Mouse (Mus musculus) WW6 (cell line): Measurements from ENCODE around the gene H2-M10.5.
"Not testable (repeated sequence)": the region's sequence is repeated elsewhere in the genome, so short reads cannot be mapped to it uniquely, and the experiment has no call there.

ENCODE experiments used
- DNase-seq: peaks from one replicate; pipeline ENCODE4 v3.0.0-alpha.2; 2013; ENCODE audit warnings: low read depth, low spot score

H2-M10.5 gene

DNA sequence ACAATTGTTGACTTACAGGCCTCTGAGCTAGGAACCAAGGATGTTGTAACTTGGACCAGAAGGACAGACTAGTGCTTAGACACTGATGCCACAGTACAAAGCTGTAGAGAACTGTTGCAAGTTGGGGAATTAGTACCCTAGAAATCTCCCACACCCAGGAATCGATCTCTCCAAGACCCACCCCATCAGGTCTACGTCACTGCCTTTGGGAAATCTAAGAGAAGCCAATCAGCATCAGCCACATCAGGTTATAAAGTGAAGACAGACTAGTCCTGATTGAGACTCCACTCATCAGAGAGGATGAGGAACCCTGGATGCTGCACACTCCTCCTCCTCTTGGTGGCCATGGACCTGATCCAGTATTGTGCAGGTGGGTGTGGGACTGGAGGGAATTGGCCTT lies at the start of gene H2-M10.5:
TSS of gene H2-M10.5 (plus strand) at position 301 of the 400 bp plus-strand sequence.
- DNase-seq: not testable (repeated sequence)

- DNase-seq: no peak
These were observed 46.7 kb upstream of the H2-M10.5 start for GRCm38 (mm10) chr17:36726046-36726445.

DNA sequence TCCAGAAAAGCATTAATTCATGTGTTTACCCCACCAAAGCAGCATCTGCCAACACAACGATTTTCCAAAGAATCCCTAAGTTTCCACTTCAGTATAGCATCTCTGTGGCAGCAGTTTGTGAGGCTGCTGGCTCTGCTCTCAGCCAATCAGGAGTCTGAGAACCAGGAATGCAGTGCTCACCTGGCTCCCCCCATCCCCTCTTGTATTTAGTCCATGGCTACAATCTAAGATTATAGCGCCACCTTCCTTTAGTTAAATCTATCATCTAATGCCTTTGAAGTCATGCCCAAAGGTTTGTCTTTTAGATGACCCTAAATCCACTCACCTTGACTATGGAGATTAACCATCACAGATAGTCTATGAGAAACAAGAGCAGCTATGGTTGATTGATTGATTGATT lies 8.9 kb upstream of the H2-M10.5 start:
- no peak for DNase-seq

GRCm38 (mm10) chr17:36764244-36764643 lies 8.5 kb upstream of the H2-M10.5 start:
- not testable (repeated sequence) for DNase-seq

DNA sequence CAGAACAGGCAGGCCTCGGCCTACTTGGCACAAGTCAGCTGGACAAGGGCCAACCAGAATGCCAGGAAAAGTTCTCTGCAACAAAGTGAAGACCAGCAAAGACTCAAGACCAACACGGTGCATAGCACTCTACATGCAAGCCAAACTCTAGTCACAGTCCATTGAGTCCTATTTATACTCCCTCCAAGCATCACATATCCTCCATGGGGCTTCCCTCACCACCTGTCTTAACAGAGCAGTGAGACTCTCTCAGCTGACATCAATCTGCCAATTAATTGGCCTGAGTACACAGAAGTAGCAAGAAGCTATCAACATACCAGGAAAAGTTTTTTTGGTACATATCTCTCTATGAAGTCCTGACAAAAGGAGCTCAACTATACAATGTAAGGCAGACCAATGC lies 7.3 kb upstream of the H2-M10.5 start:
- not testable (repeated sequence) for DNase-seq

GRCm38 (mm10) chr17:36781533-36781932 lies 8.8 kb downstream of the H2-M10.5 start:
- no peak for DNase-seq

DNA sequence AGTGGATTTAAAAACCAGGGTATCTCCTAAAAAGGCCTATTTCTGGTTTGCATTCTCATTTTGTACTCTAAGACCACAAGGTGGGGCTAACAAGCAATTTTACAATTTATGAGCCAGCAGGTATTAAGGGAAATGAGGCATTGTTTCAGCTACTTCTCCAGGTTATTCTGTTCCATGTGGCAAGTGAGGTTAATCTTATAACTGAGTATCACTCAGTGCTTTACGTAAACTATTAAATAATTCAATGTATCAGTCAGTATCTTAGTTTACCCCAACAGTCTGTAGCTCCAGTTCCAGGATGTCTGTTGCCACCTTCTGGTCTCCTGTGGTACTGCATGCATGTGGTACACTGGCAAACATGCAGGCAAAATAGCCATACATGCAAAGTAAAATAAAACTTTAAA lies 13.8 kb downstream of the H2-M10.5 start:
- not testable (repeated sequence) for DNase-seq

- DNase-seq: no peak
These were observed 15.6 kb downstream of the H2-M10.5 start for GRCm38 (mm10) chr17:36788351-36788750.

GRCm38 (mm10) chr17:36788801-36789200 lies 16.1 kb downstream of the H2-M10.5 start:
- peak; percentile 28 for DNase-seq

DNA sequence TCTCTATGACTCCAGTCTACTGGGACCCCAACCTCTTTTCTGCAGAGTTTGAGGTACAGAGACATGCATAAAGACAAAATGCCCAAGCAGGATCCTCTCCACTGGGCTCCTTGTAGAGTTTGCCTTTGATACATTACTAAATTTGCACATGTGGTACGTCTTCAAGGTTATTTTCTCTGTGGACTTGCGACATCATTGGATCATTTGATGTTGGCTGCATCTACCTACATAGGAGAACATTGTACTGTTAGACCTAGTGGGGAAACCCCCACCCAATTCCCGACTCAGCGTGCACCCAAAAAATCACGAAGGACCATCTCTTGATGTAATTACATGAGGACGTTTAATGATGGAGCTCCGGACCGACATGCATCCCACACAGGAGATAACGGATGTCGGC lies 26.8 kb downstream of the H2-M10.5 start:
- DNase-seq: no peak

GRCm38 (mm10) chr17:36799921-36800462 lies 27.3 kb downstream of the H2-M10.5 start:
- not testable (repeated sequence) for DNase-seq

DNA sequence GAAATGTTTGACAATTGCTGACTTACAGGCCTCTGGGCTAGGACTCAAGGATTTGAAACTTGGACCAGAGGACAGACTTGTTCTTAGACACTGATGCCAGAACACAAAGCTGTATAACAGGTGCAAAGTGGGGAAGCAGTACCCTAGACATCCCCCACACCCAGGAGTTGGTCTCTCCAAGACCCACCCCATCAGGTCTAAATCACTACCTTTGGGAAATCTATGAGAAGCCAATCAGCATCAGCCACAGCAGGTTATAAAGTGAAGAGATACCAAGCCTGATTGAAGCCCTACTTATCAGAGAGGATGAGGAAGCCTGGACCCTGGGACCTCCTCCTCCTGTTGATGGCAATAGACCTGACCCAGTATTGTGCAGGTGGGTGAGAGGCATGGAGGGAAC lies 39.2 kb downstream of the H2-M10.5 start, which contains the start of gene H2-M10.6:
TSS of gene H2-M10.6 (plus strand) at position 301 of the 400 bp plus-strand sequence.
- DNase-seq: no peak

GRCm38 (mm10) chr17:36824005-36824404 lies 51.3 kb downstream of the H2-M10.5 start:
- no peak for DNase-seq

GRCm38 (mm10) chr17:36825525-36825924 lies 52.8 kb downstream of the H2-M10.5 start:
- DNase-seq: no peak
